Mouse (Mus musculus): ENCODE measurements around the gene Snx1. TPM values are rescaled to one million over a fixed set of nuclear protein-coding genes. Genes with fewer than 3 reads are reported as not detected.

Gene Snx1
- polyA plus RNA-seq, 1 experiment = 98.1 TPM

DNA sequence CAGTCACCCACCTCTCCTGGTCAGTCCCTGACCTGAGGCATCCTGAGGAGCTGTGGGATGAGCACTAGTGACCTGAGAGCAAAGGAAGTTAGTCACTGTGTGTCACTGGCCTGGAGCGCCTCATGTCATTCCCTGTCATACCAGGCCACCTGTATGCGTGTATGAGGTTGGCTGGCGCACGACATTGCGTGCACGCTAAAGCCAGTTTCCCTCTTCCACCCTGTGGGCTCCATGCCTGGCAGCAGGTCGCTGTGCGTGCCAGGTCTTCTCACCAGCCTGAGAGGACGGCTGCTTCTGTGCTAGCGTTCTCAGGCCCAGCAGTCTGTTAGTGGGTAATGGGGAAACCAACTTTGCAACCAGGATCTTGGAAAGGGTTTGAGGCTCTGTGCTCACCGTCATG is 62.1 kb downstream of the Snx1 start:
- H3K4me3 ChIP-seq (ENCODE audit: control insufficient read depth, low read depth, low read length) = no peak overlapping the region
- H3K27ac ChIP-seq (ENCODE audit: control insufficient read depth, insufficient read depth, low read depth, low read length) = no peak overlapping the region
- TF ChIP-seq CTCF (IDR thresholded peaks at IDR 0.05; ENCODE audit: control insufficient read depth, insufficient read depth, insufficient replicate concordance, low read depth, low read length) (no peak), POLR2A (IDR thresholded peaks at IDR 0.05; ENCODE audit: control insufficient read depth, low read depth, low read length) (no peak)
- no peaks in the 10 kb centered on the region; the same call in 1 of the 2 replicates for H3K36me3 ChIP-seq (ENCODE audit: control insufficient read depth, insufficient read depth, low read length)
- no peaks in the 10 kb centered on the region for H3K27me3 ChIP-seq (ENCODE audit: control insufficient read depth, insufficient read depth, low read length)
- H3K4me1 ChIP-seq (ENCODE audit: control insufficient read depth, insufficient read depth, low read length) = peaks cover 6% of the 10 kb centered on the region

DNA sequence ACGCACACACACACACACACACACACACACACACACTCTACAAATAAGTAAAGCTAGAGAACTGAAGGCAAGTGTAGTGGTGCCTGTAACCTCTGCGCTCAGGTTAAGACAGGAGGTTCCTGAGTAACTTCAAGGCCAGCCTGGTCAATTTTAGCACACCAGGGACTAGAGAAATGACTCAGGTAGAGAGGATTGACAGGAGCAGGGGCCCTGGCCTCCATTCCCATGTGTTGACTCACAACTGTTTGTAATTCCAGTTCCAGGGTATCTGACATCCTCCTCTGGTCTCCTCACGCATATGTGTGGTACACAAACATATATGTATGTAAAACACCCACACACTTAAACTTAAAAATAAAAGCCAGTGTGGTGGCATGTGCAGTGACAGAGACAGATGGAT is 62.9 kb downstream of the Snx1 start:
- no peak overlapping the region for H3K4me3 ChIP-seq (ENCODE audit: control insufficient read depth, low read depth, low read length)
- H3K36me3 ChIP-seq (ENCODE audit: control insufficient read depth, insufficient read depth, low read length) = no peaks in the 10 kb centered on the region; the same call in 1 of the 2 replicates
- TF ChIP-seq POLR2A (IDR thresholded peaks at IDR 0.05; ENCODE audit: control insufficient read depth, low read depth, low read length) (no peak), CTCF (IDR thresholded peaks at IDR 0.05; ENCODE audit: control insufficient read depth, insufficient read depth, insufficient replicate concordance, low read depth, low read length) (no peak)
- no peaks in the 10 kb centered on the region; the same call in 1 of the 2 replicates for H3K4me1 ChIP-seq (ENCODE audit: control insufficient read depth, insufficient read depth, low read length)
- H3K27me3 ChIP-seq (ENCODE audit: control insufficient read depth, insufficient read depth, low read length) = no peaks in the 10 kb centered on the region
- no peak overlapping the region for H3K27ac ChIP-seq (ENCODE audit: control insufficient read depth, insufficient read depth, low read depth, low read length)

DNA sequence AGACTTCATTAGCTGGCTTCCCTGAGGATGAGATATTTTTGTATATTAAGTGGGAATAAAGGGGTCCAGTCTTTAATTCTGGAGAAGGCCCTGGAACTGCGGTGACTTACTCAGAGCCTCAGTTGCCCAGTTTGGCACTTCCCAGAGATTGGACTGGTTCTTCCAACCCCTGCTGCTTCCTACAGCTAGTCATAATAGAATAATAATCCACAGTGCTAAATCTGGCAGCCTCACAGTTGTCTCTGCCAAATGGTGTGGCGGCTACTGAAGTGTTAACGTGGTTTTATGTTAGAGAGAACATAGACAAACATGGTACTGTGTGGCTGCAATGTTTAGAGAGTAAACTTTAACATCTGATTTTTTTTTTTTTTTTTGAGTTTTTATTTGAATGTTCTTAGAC is 64.7 kb downstream of the Snx1 start:
- Histone ChIP-seq H3K27ac (ENCODE audit: control insufficient read depth, insufficient read depth, low read depth, low read length) (no peak overlapping the region), H3K36me3 (ENCODE audit: control insufficient read depth, insufficient read depth, low read length) (no peaks in the 10 kb centered on the region; the same call in 1 of the 2 replicates), H3K4me3 (ENCODE audit: control insufficient read depth, low read depth, low read length) (no peak overlapping the region), H3K27me3 (ENCODE audit: control insufficient read depth, insufficient read depth, low read length) (no peaks in the 10 kb centered on the region), H3K4me1 (ENCODE audit: control insufficient read depth, insufficient read depth, low read length) (no peaks in the 10 kb centered on the region; the same call in 1 of the 2 replicates)
- TF ChIP-seq POLR2A (IDR thresholded peaks at IDR 0.05; ENCODE audit: control insufficient read depth, low read depth, low read length) (no peak), CTCF (IDR thresholded peaks at IDR 0.05; ENCODE audit: control insufficient read depth, insufficient read depth, insufficient replicate concordance, low read depth, low read length) (no peak)

DNA sequence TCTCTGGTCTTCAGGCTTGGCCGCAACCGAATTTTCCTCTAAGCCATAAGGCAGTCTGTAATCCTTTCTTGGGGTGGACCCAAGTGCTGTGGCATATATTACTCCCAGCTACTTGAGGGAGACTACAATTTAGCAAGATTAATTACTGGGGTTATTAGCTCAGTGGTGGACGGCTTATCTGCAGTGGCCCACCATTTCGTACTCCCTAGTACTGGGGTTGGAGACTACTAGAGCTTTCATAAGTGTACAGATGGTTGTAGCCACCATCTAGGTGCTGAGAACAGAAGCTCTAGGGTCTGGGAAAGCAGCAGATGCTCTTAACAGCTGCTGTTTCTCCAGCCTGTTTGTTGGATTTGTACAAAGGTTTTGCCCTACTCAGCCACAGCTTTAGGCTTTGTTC is 65.4 kb downstream of the Snx1 start:
- H3K4me3 ChIP-seq (ENCODE audit: control insufficient read depth, low read depth, low read length) = no peak overlapping the region
- TF ChIP-seq POLR2A (IDR thresholded peaks at IDR 0.05; ENCODE audit: control insufficient read depth, low read depth, low read length) (no peak), CTCF (IDR thresholded peaks at IDR 0.05; ENCODE audit: control insufficient read depth, insufficient read depth, insufficient replicate concordance, low read depth, low read length) (no peak)
- H3K36me3 ChIP-seq (ENCODE audit: control insufficient read depth, insufficient read depth, low read length) = no peaks in the 10 kb centered on the region; the same call in 1 of the 2 replicates
- H3K4me1 ChIP-seq (ENCODE audit: control insufficient read depth, insufficient read depth, low read length) = no peaks in the 10 kb centered on the region; the same call in 1 of the 2 replicates
- no peaks in the 10 kb centered on the region for H3K27me3 ChIP-seq (ENCODE audit: control insufficient read depth, insufficient read depth, low read length)
- H3K27ac ChIP-seq (ENCODE audit: control insufficient read depth, insufficient read depth, low read depth, low read length) = no peak overlapping the region

DNA sequence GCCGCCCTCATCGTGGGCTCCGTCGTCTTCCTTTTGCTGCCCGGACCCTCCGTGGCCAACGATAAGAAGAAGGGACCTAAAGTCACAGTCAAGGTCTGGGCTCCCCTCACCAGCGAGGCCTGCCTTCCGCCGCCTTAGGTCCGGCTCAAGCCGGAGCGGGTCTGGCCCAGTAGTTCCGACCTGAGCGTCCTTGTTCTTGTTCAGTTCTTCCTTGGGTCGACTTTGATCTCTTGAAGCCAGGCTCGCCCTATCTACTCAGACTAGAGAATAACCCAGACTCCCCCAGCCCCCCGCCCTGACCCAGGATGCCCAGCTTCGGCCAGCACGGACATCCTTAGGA is 66.1 kb downstream of the Snx1 start:
- H3K27me3 ChIP-seq (ENCODE audit: control insufficient read depth, insufficient read depth, low read length) = no peaks in the 10 kb centered on the region
- TF ChIP-seq CTCF (IDR thresholded peaks at IDR 0.05; ENCODE audit: control insufficient read depth, insufficient read depth, insufficient replicate concordance, low read depth, low read length) (no peak), POLR2A (IDR thresholded peaks at IDR 0.05; ENCODE audit: control insufficient read depth, low read depth, low read length) (no peak)

DNA sequence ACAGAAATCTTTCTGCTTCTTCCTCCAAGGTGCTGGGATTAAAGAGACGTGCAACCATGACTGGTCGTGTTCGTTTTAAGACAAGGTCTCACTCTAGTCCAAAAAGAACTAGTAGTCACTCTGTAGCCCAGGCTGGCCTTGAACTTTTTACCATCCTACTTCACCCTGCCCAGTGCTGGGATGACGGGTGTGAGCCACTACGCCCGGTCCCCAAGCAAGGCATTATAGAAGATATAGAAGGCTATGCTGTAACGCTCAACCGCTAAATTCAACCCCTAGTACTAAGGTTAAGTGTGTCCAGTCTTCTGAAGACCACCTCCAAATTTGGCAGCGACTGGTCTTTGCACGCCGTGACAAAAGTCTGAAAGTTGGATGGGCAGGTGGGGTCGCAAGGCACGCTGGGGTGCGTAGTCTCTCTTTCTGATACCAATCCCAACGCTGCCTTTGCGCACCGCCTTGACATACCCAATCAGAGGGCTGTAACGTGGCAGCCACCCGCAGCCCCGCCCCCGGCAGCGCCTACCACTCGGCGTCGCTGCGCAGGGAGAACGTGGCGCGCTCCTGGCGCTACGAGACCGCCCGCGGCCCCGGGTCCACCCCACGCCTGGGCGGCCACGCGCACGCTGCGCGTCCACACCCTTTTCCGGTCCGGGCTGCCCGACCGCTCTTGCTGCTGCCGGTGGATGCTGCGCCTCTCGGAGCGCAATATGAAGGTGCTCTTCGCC is 66.6 kb downstream of the Snx1 start, which contains the start of gene Ppib:
Ppib (plus strand) TSS at position 640 of the 725 bp plus-strand sequence.
- TF ChIP-seq CTCF (IDR thresholded peaks at IDR 0.05; ENCODE audit: control insufficient read depth, insufficient read depth, insufficient replicate concordance, low read depth, low read length) (no peak), POLR2A (IDR thresholded peaks at IDR 0.05; ENCODE audit: control insufficient read depth, low read depth, low read length) (peak; percentile 85)
- Histone ChIP-seq H3K4me1 (ENCODE audit: control insufficient read depth, insufficient read depth, low read length) (no peaks in the 10 kb centered on the region; the same call in 1 of the 2 replicates), H3K27ac (ENCODE audit: control insufficient read depth, insufficient read depth, low read depth, low read length) (peak within 1 kb of the TSS; percentile 82), H3K36me3 (ENCODE audit: control insufficient read depth, insufficient read depth, low read length) (no peaks in the 10 kb centered on the region; the same call in 1 of the 2 replicates), H3K4me3 (ENCODE audit: control insufficient read depth, low read depth, low read length) (peak within 1 kb of the TSS; percentile 90), H3K27me3 (ENCODE audit: control insufficient read depth, insufficient read depth, low read length) (no peaks in the 10 kb centered on the region)

More for the DNA sequence above, 66.1 kb downstream of the Snx1 start:
- Histone ChIP-seq H3K27ac (ENCODE audit: control insufficient read depth, insufficient read depth, low read depth, low read length) (peak overlapping the region; percentile 82), H3K4me3 (ENCODE audit: control insufficient read depth, low read depth, low read length) (peak overlapping the region; percentile 90), H3K36me3 (ENCODE audit: control insufficient read depth, insufficient read depth, low read length) (no peaks in the 10 kb centered on the region; the same call in 1 of the 2 replicates), H3K4me1 (ENCODE audit: control insufficient read depth, insufficient read depth, low read length) (no peaks in the 10 kb centered on the region; the same call in 1 of the 2 replicates)

DNA sequence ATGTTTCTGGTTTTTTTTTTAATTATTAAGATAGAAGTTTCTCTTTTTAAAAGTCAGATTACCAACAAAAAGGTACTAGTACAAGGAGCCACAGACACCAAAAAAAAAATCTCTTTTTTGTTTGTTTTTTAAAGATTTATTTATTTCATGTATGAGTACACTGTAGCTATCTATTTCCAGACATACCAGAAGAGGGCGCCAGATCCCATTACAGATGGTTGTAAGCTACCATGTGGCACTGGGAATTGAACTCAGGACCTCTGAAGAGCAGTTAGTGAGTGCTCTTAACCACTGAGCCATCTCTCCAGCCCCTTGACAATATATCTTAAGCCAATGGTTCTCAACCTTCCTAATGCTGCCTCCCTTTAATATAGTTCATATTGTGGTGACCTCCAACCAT is 72.8 kb downstream of the Snx1 start:
- no peak for TF ChIP-seq POLR2A (IDR thresholded peaks at IDR 0.05; ENCODE audit: control insufficient read depth, low read depth, low read length)
- no peak for TF ChIP-seq CTCF (IDR thresholded peaks at IDR 0.05; ENCODE audit: control insufficient read depth, insufficient read depth, insufficient replicate concordance, low read depth, low read length)

More for the DNA sequence above, 72.8 kb downstream of the Snx1 start:
- H3K27ac ChIP-seq (ENCODE audit: control insufficient read depth, insufficient read depth, low read depth, low read length) = no peak overlapping the region
- no peaks in the 10 kb centered on the region for H3K4me1 ChIP-seq (ENCODE audit: control insufficient read depth, insufficient read depth, low read length)
- no peak overlapping the region for H3K4me3 ChIP-seq (ENCODE audit: control insufficient read depth, low read depth, low read length)
- H3K36me3 ChIP-seq (ENCODE audit: control insufficient read depth, insufficient read depth, low read length) = no peaks in the 10 kb centered on the region
- no peaks in the 10 kb centered on the region for H3K27me3 ChIP-seq (ENCODE audit: control insufficient read depth, insufficient read depth, low read length)

Data from testis, adult 2 months (tissue).